Mouse (Mus musculus): ENCODE measurements around the gene Slc25a25. TPM values are rescaled to one million over a fixed set of nuclear protein-coding genes. Genes with fewer than 3 reads are reported as not detected.
A peak's percentile ranks its signal among the peaks of the same experiment; 100 is the strongest.

The Slc25a25 gene
- polyA plus RNA-seq, 2 experiments from 2014 or later = 4.7 to 6.7 TPM

DNA sequence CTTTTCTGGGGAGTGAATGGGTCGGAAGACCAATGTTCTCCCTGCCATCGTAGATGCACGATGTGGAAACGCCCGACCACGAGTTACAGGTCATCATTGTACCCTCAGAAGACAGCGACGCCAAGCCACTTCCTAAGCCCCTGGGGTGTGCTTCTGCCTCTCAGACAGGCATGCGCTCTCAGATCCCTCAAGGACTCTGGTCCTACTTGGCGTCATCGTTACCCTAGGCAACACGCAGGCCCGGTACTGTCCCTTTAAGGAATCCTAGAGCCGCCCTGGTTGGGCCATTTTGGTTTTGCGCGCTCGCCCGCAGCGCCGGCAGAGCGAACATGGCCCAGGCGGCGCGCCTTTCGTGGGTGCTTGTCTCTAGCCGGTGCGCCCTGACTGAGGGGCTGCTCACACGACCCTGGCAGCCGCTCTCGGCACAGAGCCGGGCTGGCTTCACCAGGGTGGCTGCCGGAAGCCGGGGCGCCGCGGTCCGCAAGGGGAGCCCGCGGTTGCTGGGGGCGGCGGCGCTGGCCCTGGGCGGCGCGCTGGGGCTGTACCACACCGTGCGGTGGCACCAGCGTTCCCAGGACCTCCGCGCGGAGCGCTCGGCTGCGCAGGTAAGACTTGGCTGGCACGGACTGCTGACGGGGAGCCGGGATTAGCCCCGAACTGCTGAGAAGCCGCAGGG lies 55.2 kb downstream of the Slc25a25 start:
- peak; percentile 93 for ATAC-seq

DNA sequence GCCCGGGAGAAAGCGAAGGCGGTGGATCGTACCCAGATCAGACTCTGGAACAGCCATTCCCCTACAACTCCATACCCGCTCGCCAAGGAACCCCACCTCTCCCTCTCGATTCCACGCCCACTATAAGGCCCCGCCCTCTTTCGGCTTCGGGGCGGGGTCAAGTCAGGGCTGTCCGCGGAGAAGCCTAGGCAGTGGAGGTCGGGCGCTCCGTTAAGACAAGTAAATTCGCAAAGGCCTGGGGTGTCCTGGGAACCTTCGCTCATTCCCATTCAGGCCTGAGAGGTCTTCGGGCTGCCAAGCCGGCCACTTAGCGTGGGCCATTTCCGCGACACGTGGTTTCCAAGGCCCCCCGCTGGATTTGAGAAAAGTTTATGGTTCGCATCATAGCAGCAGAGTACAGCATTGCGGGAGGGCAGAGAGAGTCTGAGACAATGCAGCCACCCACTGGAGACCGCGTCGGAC lies 55.7 kb downstream of the Slc25a25 start, which contains the start of gene Ptges2:
Gene Ptges2, plus strand, starts transcription at position 413 of the 462 bp plus-strand sequence.
- ATAC-seq = peak; percentile 75

DNA sequence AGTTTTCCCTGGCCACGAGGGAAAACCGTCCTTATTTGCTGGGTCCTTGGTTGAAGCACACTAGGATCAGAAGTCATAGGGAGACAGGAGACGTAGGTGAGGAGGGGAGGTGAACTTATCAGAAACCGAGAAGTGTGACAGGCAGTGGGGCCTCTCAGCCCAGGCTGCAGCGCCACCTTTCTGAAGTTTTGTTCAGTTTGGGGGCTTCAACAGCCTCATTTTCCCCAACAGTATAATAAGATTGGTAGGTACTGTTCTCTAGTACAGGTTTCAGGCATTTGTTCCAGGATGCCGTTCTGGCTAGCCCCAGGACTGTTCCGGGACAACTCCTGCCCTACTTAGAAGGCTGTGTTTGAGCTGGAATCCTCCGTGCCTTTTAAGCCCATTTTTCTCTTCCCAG lies 56.3 kb downstream of the Slc25a25 start:
- no peak for ATAC-seq

DNA sequence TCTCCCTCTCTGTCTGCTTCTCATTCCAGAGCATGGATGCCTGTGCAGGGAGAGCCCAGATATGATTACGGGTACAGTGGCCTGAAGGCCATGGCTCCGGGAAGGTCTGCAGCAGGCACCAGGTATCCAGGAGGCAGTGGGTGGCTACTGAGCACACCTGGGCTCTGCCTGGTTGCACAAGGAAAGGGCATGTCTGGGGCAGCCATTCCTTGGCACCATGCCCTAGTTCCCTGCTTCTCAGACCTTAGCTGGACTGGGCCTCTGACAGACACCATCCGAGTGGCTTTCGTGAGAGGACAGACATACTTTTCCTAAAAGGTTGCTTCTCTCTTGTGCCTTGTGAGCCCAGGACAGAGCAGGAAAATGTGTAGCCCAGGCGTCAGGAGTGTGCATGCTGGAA lies 59.2 kb downstream of the Slc25a25 start:
- ATAC-seq = no peak

DNA sequence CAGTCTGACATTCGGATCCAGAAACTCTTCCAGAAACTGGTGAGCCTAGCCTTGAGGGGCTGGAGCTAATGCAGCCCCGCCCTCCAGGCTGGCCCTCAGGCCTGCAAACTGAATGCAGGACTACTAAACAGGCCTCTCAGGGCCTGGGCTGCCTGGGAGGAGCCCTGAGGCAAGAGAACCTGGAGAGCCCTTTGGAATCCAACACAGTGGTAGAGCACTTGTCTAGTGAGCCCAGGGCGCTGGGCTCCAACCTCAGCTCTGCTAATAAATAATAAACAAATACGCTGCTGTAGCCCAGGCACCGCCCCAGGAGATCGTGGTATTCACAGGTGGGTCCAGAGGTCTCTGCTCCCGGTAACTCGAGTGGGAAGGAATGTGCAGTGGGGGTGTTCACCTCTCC lies 60.4 kb downstream of the Slc25a25 start:
- no peak for ATAC-seq

DNA sequence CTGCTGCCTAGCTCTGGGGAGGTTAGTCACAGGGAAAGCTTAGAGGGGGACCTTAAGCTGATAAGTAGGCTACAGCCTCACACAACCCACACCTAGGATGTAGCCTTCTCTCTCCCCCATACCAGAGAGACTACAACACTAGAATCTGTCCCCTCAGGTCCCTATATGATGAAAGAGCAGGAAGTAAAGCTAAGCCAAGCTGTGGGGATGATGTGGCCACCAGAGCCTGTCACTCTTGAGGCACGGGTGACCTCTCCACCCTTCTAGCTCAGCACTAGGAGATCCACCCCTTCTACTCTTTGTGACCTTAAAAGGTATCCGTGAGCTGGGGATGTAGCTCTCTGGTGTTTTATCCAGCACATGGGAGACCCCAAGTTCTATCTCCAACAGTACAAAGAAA lies 62.1 kb downstream of the Slc25a25 start:
- ATAC-seq = no peak

DNA sequence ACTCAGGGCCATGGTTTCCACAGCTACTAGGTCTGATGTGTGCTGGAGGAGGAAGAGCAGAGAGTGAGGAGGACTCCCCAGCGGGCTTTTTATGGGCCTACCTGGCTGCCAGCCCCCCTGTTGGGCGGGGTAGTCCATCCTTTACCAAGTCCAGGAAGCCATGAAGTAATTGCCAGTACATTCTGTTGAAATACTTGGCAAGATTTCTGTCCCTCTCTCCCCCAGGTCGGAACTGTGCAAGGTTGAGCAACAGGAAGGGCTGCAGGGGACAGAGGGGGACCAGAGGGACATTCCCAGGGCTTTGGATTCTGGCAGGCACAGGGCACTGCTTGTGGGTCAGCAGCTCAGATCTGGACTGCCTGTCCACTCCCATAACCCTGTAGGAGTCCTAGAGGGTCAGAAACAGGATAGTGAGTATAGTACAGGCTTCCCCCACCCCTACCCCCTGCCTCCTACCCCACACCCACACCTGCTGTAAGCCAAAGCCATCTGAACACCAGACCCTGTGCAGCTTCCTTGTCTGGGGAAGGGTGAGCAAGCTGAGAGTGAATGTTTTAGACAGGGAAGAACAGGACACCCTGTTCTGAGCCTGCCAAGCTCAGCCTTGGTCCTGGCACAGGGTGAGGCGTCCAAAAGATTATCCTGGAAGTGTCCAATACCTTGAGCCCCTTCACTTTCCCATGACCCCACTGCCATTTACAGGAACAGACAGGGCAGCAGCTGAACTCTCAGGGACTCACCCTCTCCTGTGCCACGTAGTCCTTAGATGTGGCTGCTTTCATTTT lies 63.3 kb downstream of the Slc25a25 start, which contains the start of gene Lcn2:
Gene Lcn2, minus strand, starts transcription at position 547 of the 785 bp plus-strand sequence.
- ATAC-seq = no peak

DNA sequence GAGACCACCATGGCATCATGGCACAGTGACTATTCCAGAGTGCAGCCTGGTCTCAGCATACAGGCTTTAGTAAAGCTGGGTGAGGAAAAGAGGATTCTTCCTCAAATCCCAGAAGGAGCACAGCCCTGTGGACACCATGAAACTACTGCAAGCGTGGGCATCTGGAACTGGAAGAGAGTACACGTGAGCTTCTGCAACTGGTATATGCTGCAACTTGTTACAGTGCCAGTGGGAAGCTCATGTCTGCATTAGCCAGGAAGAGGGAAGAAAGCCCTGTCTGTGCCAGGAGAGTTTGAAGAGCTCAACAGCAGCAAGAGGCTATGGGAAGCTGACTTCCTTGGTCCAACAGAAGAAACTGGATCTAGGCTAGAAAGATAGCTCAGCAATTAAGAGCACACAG lies 68.6 kb downstream of the Slc25a25 start:
- ATAC-seq = no peak

DNA sequence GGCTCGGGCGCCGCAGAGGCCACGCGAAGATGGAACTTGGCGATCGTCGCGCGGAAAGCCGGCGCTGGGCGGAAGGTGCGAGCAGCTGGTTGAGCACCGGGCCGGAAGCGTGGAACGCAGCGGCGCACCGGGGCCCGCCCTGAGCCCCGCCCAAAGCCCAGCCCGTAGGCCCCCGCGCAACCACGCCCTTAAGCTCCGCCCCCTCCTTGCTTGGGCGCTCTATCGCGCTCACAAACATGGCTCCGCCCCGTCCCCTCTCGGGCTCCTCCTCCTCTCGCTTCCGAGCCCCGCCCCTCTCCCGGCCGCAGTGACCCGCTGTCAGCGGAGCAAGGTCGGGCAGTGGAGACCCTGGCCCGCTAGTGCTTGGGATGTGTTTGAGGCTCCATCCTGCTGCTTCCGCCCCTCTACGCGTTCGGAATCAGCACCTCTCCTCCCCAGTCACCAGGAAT lies 69.4 kb downstream of the Slc25a25 start, which contains the start of gene 1110008P14Rik:
Gene 1110008P14Rik, minus strand, starts transcription at position 164 of the 449 bp plus-strand sequence.
- peak; percentile 92 for ATAC-seq

DNA sequence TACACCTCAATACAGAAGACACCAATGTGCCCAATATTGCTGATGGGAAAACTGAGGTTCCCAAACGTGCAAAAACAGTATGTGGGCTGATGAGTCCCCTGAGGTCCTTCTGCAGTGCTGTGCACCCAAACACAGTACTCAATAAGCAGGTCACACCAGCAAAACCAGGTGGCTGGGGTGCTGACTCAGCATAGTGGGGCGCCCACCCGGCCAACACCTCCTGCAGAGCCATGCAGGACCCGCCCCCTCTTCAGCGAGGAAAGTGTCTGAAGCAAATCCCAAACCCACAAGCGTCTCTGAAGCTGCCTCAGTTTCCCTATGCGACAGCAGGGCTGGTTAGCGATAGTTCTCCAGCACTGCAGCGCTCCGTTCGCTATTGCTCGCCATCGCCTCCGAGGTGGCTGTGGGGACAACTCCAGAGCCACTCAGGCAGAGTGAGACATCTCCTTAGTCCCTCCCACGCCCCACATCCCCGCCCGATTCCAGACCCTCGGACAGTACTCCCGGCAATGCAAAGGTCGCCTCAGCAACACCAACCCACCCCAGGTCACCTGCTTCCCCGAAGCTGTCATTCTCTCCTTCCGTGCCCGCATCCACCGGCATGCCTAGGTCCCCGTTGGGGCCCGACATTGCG lies 70.0 kb downstream of the Slc25a25 start:
- ATAC-seq = peak; percentile 7

DNA sequence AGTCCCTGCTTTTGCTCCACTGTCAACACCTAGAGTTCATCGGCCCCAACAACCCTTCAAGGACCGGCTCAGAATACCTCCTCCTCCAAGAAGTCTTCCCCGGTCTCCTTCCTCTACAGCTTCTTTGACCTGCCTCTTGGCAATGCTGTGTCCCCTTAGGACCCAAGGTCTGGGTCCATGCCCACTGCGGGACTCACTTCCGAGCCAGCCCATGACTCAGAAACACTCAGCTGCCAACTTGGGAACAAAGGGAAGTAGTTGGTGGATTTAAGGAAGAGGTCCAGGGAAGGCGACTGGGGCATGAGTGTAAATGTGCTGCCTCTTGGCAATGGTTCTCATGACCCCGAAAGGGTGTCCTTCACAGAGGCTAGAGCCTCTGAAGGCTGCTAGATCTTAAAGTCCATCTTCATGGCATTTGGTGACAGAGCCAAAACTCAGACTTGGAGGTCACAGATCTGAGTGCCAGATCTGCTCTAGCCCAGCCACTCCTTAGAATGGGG lies 71.2 kb downstream of the Slc25a25 start:
- ATAC-seq = no peak

DNA sequence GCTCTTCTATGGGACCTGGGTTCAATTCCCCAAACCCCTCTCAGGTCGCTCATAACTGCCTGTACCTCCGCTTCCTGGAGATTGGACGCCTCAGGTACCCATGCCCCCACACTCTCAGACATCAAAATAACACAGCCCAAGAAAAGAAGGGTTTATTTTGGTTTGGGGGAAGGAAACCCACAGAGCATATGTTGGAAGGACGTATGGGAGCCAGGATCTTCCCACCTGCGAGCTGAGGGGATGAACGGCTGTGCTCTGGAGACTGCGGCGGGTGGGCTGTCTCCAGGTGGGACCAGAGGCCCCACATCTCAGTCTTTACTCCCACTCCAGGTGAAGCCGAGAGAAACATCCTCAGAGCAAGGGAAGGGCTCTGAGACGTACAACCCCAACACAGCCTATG lies 74.3 kb downstream of the Slc25a25 start:
- ATAC-seq = no peak

DNA sequence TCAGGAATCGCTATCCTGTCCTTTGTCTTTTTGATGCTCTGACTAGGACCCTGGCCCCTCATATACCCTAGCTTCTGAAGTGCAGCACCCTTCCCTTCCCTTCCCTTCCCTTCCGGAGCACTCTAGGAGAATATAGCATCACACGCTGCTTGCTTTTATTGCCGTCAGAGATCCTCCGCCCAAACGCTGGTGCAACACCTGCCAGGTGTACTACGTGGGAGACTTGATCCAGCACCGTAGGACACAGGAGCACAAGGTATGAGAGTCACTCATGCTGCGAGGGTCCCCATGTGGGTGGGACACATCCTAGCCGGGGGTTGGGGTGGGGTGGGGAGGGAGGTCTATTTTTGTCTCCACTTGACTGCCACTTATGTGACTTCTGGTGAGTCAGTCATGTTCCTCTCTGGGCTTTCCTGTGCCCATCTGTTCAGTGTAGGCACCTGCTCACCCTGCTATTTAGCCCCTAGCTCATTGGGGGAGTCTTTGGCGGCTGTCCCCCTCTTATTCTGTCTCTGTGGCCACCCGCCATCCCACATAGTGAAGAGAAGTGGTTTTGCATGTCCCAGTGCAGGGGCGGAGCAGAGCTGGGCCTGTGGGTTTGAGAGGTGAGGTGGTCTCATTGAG lies 75.8 kb downstream of the Slc25a25 start:
- ATAC-seq = no peak

DNA sequence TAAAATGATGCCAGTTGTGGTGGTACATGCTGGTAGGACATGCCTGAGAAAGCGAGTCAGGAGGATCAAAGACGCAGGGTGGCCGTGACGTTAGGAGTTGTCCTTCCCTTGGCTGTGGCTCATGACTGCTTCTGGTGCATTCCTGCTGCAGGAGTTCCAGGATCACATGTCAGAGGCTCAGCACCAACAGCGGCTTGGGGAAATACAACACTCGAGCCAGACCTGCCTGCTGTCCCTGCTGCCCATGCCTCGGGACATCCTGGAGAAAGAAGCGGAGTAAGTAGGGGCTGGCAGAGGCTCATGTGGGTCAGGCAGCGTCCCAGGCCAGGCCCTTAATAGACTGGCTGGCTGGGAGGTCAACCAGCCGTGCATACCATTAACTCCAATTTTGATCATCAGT lies 77.1 kb downstream of the Slc25a25 start:
- ATAC-seq = no peak

DNA sequence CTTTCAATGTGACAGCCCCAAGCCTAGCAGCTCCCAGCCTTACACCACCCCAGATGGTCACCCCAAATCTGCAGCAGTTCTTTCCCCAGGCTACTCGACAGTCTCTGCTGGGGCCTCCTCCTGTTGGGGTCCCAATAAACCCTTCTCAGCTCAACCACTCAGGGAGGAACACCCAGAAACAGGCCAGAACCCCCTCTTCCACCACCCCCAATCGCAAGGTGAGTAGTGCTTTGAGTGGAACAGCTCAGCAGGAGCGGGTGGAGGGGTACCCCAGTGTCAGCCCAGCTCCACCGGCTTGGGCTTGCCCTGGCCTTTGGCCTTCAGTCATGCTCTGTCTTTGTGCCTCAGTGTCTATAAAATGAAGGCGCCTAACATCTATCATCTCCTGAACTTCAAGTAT lies 83.9 kb downstream of the Slc25a25 start:
- no peak for ATAC-seq

Other genes with a start within 250 kb of the Slc25a25 start
- gene Pomt1, start 214.9 kb downstream of the Slc25a25 start, polyA plus RNA-seq (2017; shearing (Covaris generic)) = 1 to 10 TPM; 6.5 to 7.9 TPM
- 10 to 100 TPM; 33.3 to 42.0 TPM for gene Uck1, start 191.3 kb downstream of the Slc25a25 start, polyA plus RNA-seq (2017; shearing (Covaris generic))
- 10 to 100 TPM; 18.1 to 21.3 TPM for gene Golga2, start 164.1 kb downstream of the Slc25a25 start, polyA plus RNA-seq (2017; shearing (Covaris generic))
- gene Swi5, start 163.4 kb downstream of the Slc25a25 start, polyA plus RNA-seq (2017; shearing (Covaris generic)) = 100 to 1,000 TPM; 162 to 183 TPM
- 100 to 1,000 TPM in 1 of 2 experiments, 10 to 100 TPM in 1; 58.7 to 103 TPM for gene Ciz1, start 99.1 kb downstream of the Slc25a25 start, polyA plus RNA-seq (2017; shearing (Covaris generic))
- gene Dnm1, start 98.1 kb downstream of the Slc25a25 start, polyA plus RNA-seq (2017; shearing (Covaris generic)) = not detected
- 10 to 100 TPM; 46.6 to 52.9 TPM for gene 1110008P14Rik, start 69.5 kb downstream of the Slc25a25 start, polyA plus RNA-seq (2017; shearing (Covaris generic))
- not detected for gene Lcn2, start 63.2 kb downstream of the Slc25a25 start, polyA plus RNA-seq (2017; shearing (Covaris generic))
- gene Ptges2, start 55.5 kb downstream of the Slc25a25 start, polyA plus RNA-seq (2017; shearing (Covaris generic)) = under 1 TPM; 0.34 to 0.50 TPM
- gene Naif1, start 988 bp downstream of the Slc25a25 start, polyA plus RNA-seq (2017; shearing (Covaris generic)) = 1 to 10 TPM; 5.5 to 7.1 TPM
- gene Fam102a, start 83.9 kb upstream of the Slc25a25 start, polyA plus RNA-seq (2017; shearing (Covaris generic)) = 10 to 100 TPM; 50.6 to 55.5 TPM
- gene Dpm2, start 119.4 kb upstream of the Slc25a25 start, polyA plus RNA-seq (2017; shearing (Covaris generic)) = 100 to 1,000 TPM; 131 to 166 TPM
- not detected for gene Pip5kl1, start 123.4 kb upstream of the Slc25a25 start, polyA plus RNA-seq (2017; shearing (Covaris generic))
- gene 9430097D07Rik, start 124.2 kb upstream of the Slc25a25 start, polyA plus RNA-seq (2017; shearing (Covaris generic)) = not detected
- 10 to 100 TPM; 25.2 to 38.6 TPM for gene St6galnac4, start 135.7 kb upstream of the Slc25a25 start, polyA plus RNA-seq (2017; shearing (Covaris generic))
- gene St6galnac6, start 148.3 kb upstream of the Slc25a25 start, polyA plus RNA-seq (2017; shearing (Covaris generic)) = 1 to 10 TPM; 3.1 to 4.7 TPM
- not detected for gene Ak1, start 170.3 kb upstream of the Slc25a25 start, polyA plus RNA-seq (2017; shearing (Covaris generic))
- gene Eng, start 195.2 kb upstream of the Slc25a25 start, polyA plus RNA-seq (2017; shearing (Covaris generic)) = not detected

Data from CD4-positive, CD25-positive, alpha-beta regulatory T cell, adult 4 months (primary cell).